ENCODE assay signal across 12 mouse cellular contexts in the genomic region with DNA sequence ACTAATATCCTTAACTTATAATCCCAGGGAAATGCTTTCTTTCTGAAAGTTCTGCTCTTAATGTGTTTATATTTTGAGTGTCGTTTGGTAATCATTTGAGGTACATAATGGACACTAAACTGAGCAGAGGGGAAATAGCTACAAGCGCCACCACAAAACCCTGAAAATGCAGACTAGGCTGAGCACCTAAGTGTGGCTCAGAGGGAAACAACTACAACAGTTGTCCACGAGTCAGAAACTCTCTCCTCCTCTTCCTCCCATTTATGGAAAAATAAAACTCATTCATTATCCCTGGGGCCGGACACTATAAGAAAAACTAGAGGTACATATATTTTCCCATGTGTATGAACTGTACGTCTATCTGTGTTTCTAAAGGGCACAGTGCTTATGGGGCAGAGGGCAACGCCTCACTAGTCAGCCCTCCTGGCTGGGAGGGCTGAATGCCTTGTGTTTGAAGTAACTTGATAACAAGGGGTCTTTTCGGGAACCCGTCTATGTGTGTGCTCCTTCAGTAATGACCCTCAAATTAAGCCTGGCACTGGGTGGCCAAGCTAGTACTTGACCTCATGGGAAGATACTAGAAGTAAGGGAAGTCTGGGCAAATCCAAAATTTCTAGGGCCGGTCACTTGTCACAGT.
DNase-seq lines count a peak whose midpoint lies in the region; ATAC-seq lines count a peak whose summit lies in the region.
"Had no signal": no experiment of that assay in that cellular context is flagged by ENCODE, and none has a peak within 500 bp of the region (broad histone marks: within the 10 kb centered on the region; RNA-seq: fewer than 3 reads in every experiment).

No protein-coding gene starts in this region.

- DNase-seq in kidney, postnatal 36 days, result no peak
- DNase-seq in embryo, embryonic 11 days, result peak; percentile 40
- peak; percentile 72 for DNase-seq in forebrain, embryonic 14.5 days (ENCODE audit: low spot score)
- no peak for DNase-seq in spleen, postnatal 36 days (ENCODE audit: low spot score in 2 of 2)
- DNase-seq in spleen, adult 12 weeks (ENCODE audit: low spot score), result no peak
- DNase-seq in thymus, postnatal 10 days (ENCODE audit: low spot score in 2 of 2), result no peak
- DNase-seq: thymus, postnatal 14 days had no signal

- ATAC-seq in kidney, embryonic 14.5 days (ENCODE audit: low FRiP score, low TSS enrichment), result peak; percentile 51; the same call in 1 of the 2 replicates
- ATAC-seq in forebrain, embryonic 14.5 days, result no peak
- no peak for ATAC-seq in midbrain, embryonic 15.5 days (replicated peaks)
- ATAC-seq: inflammation-experienced regulatory T-cells, adult 6 months; Patski had no signal

- H3K4me1 ChIP-seq in kidney, embryonic 14.5 days (ENCODE audit: control insufficient read depth, insufficient read depth, low read length), result peaks cover 7% of the 10 kb centered on the region; the same call in 1 of the 2 replicates
- peaks cover 23% of the 10 kb centered on the region for H3K4me1 ChIP-seq in forebrain, embryonic 14.5 days (ENCODE audit: control insufficient read depth, insufficient read depth, low read length)
- H3K4me1 ChIP-seq in midbrain, embryonic 15.5 days, result peaks cover 56% of the 10 kb centered on the region

- no peak overlapping the region for H3K9ac ChIP-seq in kidney, embryonic 14.5 days (ENCODE audit: low read depth, low read length)
- H3K9ac ChIP-seq in forebrain, embryonic 14.5 days (ENCODE audit: low read length), result peak overlapping the region; percentile 87
- H3K9ac ChIP-seq in midbrain, embryonic 15.5 days, result peak overlapping the region; percentile 49
- H3K9ac ChIP-seq: liver, embryonic 14.5 days had no signal

- no peak overlapping the region; the same call in 1 of the 2 replicates for H3K4me2 ChIP-seq in kidney, embryonic 14.5 days (replicated peaks; ENCODE audit: low read depth, low read length)
- peak overlapping the region; percentile 79 for H3K4me2 ChIP-seq in forebrain, embryonic 14.5 days (ENCODE audit: low read length)
- H3K4me2 ChIP-seq in midbrain, embryonic 15.5 days, result peak overlapping the region; percentile 60

- H3K27me3 ChIP-seq in kidney, embryonic 14.5 days (ENCODE audit: control insufficient read depth, insufficient read depth, low read length), result no peaks in the 10 kb centered on the region
- H3K27me3 ChIP-seq in forebrain, embryonic 14.5 days (replicated peaks; ENCODE audit: control insufficient read depth, insufficient read depth, low read length), result no peaks in the 10 kb centered on the region
- H3K27me3 ChIP-seq in midbrain, embryonic 15.5 days (replicated peaks), result no peaks in the 10 kb centered on the region
- H3K27me3 ChIP-seq: Patski had no signal

- H3K27ac ChIP-seq in kidney, embryonic 14.5 days (ENCODE audit: low read depth, low read length), result peak overlapping the region; percentile 78; the same call in 1 of the 2 replicates
- peak overlapping the region; percentile 91 for H3K27ac ChIP-seq in forebrain, embryonic 14.5 days (ENCODE audit: low read depth, low read length)
- H3K27ac ChIP-seq in midbrain, embryonic 15.5 days, result peak overlapping the region; percentile 78
- H3K27ac ChIP-seq: liver, embryonic 14.5 days had no signal

- H3K4me3 ChIP-seq in kidney, embryonic 14.5 days (ENCODE audit: low read length), result no peak overlapping the region
- H3K4me3 ChIP-seq in forebrain, embryonic 14.5 days (ENCODE audit: low read depth, low read length), result peak overlapping the region; percentile 52
- peak overlapping the region; percentile 49 for H3K4me3 ChIP-seq in midbrain, embryonic 15.5 days

- H3K36me3 ChIP-seq in kidney, embryonic 14.5 days (ENCODE audit: control insufficient read depth, insufficient read depth, low read length), result no peaks in the 10 kb centered on the region
- no peaks in the 10 kb centered on the region for H3K36me3 ChIP-seq in forebrain, embryonic 14.5 days (ENCODE audit: control insufficient read depth, insufficient read depth, low read length)
- no peaks in the 10 kb centered on the region for H3K36me3 ChIP-seq in midbrain, embryonic 15.5 days (replicated peaks)

- no peaks in the 10 kb centered on the region for H3K9me3 ChIP-seq in kidney, embryonic 14.5 days (ENCODE audit: control insufficient read depth, low read length)
- no peaks in the 10 kb centered on the region for H3K9me3 ChIP-seq in forebrain, embryonic 14.5 days (replicated peaks; ENCODE audit: control insufficient read depth, low read length)
- no peaks in the 10 kb centered on the region for H3K9me3 ChIP-seq in midbrain, embryonic 15.5 days

- 26% methylated on average over 9 of the region's 9 CpGs for WGBS in kidney, embryonic 14.5 days
- WGBS in forebrain, embryonic 14.5 days, result 10% methylated on average over 9 of the region's 9 CpGs
- 20% methylated on average over 9 of the region's 9 CpGs for WGBS in midbrain, embryonic 15.5 days

Comparison
In these comparisons a context has a peak if more than half of its experiments do, and no peak if none do; other contexts are left out.
1. DNase-seq: peak in embryo, embryonic 11 days (single experiment) and forebrain, embryonic 14.5 days (single experiment); none in kidney, postnatal 36 days (0 of 2), spleen, postnatal 36 days (0 of 2), spleen, adult 12 weeks (single experiment) and thymus, postnatal 10 days (0 of 2).
2. Peak in every context shown above with its lines, with median percentiles within 50 percentile points of each other: H3K27ac ChIP-seq.